Mouse (Mus musculus) liver, embryonic 16.5 days (tissue): ENCODE results near the gene Srp68. TPM values are rescaled to one million over a fixed set of nuclear protein-coding genes. Genes with fewer than 3 reads are reported as not detected.

Source experiments
- ATAC-seq: fragments of 200-750 bp; cut with Nextera tagmentation; 2 replicates; pipeline ENCODE4 v1.8.0; 2017; ENCODE audit warnings: low read depth, mild to moderate bottlenecking, moderate number of reproducible peaks, moderate library complexity
- H3K27ac ChIP-seq: fragments of 300-500 bp; sonication (generic); 2 replicates; pipeline ENCODE4 v1.5.1; 2014; ENCODE audit warnings: mild to moderate bottlenecking, low read length
- H3K27me3 ChIP-seq: fragments of 300-500 bp; sonication (generic); 2 replicates; pipeline ENCODE4 v1.6.1; 2014; ENCODE audit warnings: low read depth, low read length, mixed read lengths; ENCODE audit not compliant: control insufficient read depth, insufficient read depth
- H3K36me3 ChIP-seq: fragments of 300-500 bp; sonication (generic); 2 replicates; pipeline ENCODE4 v1.6.1; 2014; ENCODE audit warnings: mild to moderate bottlenecking; ENCODE audit not compliant: control insufficient read depth, insufficient read depth
- H3K4me1 ChIP-seq: fragments of 300-500 bp; sonication (generic); 2 replicates; pipeline ENCODE4 v1.6.1; 2014; ENCODE audit warnings: low read depth, low read length, mixed read lengths; ENCODE audit not compliant: control insufficient read depth
- H3K4me2 ChIP-seq: fragments of 300-500 bp; sonication (generic); 2 replicates; pipeline ENCODE4 v1.6.1; 2014; ENCODE audit warnings: low read depth, low read length, mixed read lengths
- H3K4me3 ChIP-seq: fragments of 300-500 bp; sonication (generic); 2 replicates; pipeline ENCODE4 v1.5.1; 2014; ENCODE audit warnings: low read depth, mild to moderate bottlenecking, low read length
- H3K9ac ChIP-seq: fragments of 300-500 bp; sonication (generic); 2 replicates; pipeline ENCODE4 v1.6.1; 2014; ENCODE audit warnings: low read depth, low read length
- H3K9me3 ChIP-seq: fragments of 300-500 bp; sonication (generic); replicated peaks from 2 replicates; pipeline ENCODE4 v1.6.1; 2016; ENCODE audit warnings: low read length; ENCODE audit not compliant: control insufficient read depth
- WGBS: fragments of 180-500 bp; shearing (Covaris S2); extraction: QIAGEN DNeasy Blood & Tissue Kit; methylation state at CpG from one replicate; pipeline ENCODE4 v1.1.7; 2014; ENCODE audit not compliant: insufficient replicate concordance; 5-methylcytosine and 5-hydroxymethylcytosine counted together
- polyA plus RNA-seq: library from polyadenylated mRNA; unstranded; fragments of >200 nt; fragmentation: Nextera tagmentation; extraction: Ambion mirVana; gene quantifications from 2 replicates; pipeline ENCODE4 v1.2.1, GENCODE M21; 2015

Srp68 gene
- polyA plus RNA-seq, 1 experiment from 2014 or later = 34.2 TPM

DNA sequence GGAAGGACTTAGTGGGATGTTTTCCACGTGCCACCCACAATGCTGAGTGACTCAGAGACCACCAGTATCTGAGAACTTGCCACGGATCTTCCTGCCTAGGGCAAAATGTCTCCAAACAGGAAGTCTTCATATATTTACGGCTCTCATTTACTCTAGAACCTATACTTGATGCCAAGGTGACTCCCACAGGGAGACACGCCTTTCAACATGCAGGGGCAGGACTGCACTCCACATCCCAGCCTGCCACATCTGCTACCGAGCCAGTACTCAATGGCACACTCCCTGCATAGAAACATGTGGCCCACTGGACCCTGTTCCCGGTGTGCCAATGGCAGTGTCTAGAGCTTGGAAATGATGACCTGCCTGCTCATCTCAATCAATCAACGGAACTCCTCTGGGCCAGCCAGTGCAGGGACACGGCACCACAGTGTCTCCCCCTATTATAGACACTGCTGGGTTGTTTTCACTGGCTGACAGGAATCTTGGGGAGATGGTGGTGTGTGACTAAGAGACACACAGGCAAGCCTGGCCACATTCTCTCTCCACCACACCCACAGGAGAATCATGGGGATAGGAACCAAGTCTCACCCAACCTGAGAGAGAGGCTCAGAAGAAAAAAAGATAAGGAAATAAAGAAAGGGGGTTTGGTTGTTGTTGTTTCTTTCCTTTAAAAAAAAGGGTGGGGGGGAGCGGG, 17.9 kb downstream of the Srp68 start:
- Histone ChIP-seq H3K4me2 (no peak overlapping the region), H3K9me3 (no peaks in the 10 kb centered on the region), H3K4me3 (no peak overlapping the region), H3K27me3 (no peaks in the 10 kb centered on the region), H3K9ac (no peak overlapping the region), H3K36me3 (peaks cover 40% of the 10 kb centered on the region), H3K4me1 (peaks cover 10% of the 10 kb centered on the region; the same call in 1 of the 2 replicates), H3K27ac (no peak overlapping the region)
- no peak for ATAC-seq
- WGBS = 63% methylated on average over 9 of the region's 9 CpGs

DNA sequence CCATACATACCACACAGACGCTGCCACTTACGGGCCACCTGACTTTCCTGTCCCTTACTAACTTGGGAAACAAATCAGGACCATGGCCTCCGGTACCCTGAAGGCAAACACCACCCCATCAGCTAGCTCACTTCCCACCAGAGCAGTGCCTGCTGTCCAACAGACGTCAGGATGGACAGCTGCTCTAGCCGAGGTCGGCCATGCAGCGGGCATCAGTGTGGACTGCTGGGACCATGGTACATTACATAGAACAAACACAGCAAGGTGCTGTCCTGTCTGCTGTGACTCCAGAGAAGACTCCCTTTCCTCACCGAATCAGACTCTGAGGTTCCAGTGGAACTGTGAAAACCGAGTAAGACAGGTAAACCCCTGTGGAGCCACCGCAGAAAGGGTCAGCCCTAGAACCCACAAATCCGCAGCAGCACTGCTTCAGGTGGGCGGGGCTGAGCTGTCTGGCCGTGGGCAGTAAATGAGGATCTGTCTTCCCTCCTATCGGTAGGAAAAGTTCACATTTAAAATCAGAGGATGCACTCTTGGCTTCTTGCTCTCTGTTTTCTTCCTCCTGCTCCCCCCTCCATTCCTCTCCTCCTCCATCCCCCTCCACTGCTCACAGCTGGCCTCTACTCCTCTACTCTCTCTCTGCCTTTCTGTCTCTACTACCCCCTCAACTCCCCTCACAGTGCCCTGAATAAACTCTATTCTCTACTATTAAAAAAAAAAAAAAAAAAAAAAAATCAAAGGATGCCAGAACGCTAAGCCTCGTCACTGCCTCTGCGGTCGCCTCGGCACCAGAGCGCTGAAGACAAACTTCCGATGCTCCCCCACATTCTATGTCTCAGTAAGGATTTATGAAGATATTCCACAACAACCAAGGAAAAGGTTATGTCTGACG, 18.7 kb downstream of the Srp68 start:
- Histone ChIP-seq H3K4me3 (no peak overlapping the region), H3K4me1 (peaks cover 10% of the 10 kb centered on the region; the same call in 1 of the 2 replicates), H3K27me3 (no peaks in the 10 kb centered on the region), H3K9me3 (no peaks in the 10 kb centered on the region), H3K27ac (peak overlapping the region; percentile 19; the same call in 1 of the 2 replicates), H3K4me2 (no peak overlapping the region), H3K36me3 (peaks cover 46% of the 10 kb centered on the region), H3K9ac (no peak overlapping the region)
- WGBS = 55% methylated on average over 22 of the region's 22 CpGs
- no peak for ATAC-seq

DNA sequence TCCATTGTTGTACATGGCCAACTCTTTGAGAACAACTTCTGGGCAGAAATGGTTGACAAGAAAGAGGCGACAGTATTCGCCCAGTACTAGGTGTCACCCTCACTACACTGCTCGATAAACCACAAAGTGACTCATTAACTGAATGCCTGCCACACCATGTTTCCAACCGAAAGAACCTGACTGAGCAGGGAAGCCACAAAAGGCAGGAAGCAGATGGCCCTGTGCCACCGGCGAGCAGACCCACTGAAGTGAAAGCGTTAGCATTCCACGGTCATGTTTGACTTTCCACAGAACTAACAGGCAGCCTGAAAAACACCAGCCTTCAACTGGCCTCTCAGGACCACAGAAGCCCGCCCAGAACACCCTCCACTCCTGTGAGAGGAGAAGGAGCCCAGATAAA, 19.4 kb downstream of the Srp68 start:
- peaks cover 48% of the 10 kb centered on the region for H3K36me3 ChIP-seq
- no peak overlapping the region for H3K4me3 ChIP-seq
- peak overlapping the region; percentile 22; the same call in 1 of the 2 replicates for H3K27ac ChIP-seq
- no peak for ATAC-seq
- WGBS = 33% methylated on average over 9 of the region's 9 CpGs
- H3K27me3 ChIP-seq = no peaks in the 10 kb centered on the region
- no peak overlapping the region for H3K4me2 ChIP-seq
- H3K4me1 ChIP-seq = peaks cover 5% of the 10 kb centered on the region; the same call in 1 of the 2 replicates
- no peaks in the 10 kb centered on the region for H3K9me3 ChIP-seq
- H3K9ac ChIP-seq = no peak overlapping the region

DNA sequence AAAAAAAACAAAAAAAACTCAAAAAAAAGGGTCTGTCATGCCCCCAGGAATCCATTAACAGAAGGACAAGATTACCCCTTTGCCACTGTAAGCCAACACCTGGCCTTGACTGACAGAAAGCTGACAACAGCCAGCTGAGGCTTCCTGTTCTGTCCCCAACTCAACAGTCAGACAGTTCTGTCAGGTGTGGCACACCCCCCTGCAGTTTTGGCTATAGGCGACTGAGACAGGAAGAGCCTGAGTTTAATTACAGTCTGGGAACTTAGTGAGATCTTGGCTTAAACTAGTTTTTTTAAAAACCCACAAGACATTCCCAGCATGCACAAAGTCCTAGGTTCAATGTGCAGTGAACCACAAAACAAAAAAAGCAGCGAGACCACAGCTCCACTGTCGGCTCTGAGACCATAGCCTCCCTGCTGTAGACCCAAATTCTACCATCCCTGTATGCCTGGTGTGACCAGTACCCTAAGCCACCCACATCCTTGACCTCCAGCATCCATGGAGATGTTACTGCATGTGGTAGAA, 20.9 kb downstream of the Srp68 start:
- ATAC-seq = no peak
- no peak overlapping the region for H3K4me2 ChIP-seq
- no peaks in the 10 kb centered on the region for H3K27me3 ChIP-seq
- no peak overlapping the region for H3K4me3 ChIP-seq
- H3K4me1 ChIP-seq = peaks cover 4% of the 10 kb centered on the region; the same call in 1 of the 2 replicates
- no peak overlapping the region for H3K9ac ChIP-seq
- no peaks in the 10 kb centered on the region for H3K9me3 ChIP-seq
- WGBS = 57% methylated on average over 3 of the region's 3 CpGs
- H3K27ac ChIP-seq = no peak overlapping the region
- H3K36me3 ChIP-seq = peaks cover 48% of the 10 kb centered on the region

DNA sequence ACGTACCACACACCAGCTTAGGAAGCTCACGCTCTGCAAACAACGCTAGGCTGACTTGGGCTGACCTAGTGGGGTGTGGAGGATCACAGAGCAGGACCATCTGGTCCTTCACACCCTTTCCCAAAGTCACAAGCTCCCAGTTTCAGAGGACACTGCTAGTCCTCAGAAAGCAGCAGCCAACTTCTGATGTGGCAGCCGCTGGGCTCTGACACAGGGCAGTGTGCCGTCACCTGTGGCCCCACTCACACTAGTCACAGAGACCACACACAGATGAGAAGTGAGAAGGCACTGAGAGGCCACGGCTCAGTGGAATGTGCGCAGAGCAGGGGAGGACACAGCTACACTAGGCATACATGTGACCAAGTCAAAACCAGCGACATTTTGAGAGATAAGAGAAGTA, 23.1 kb downstream of the Srp68 start:
- ATAC-seq = no peak
- no peaks in the 10 kb centered on the region for H3K27me3 ChIP-seq
- peaks cover 4% of the 10 kb centered on the region; the same call in 1 of the 2 replicates for H3K4me1 ChIP-seq
- H3K4me3 ChIP-seq = no peak overlapping the region
- H3K4me2 ChIP-seq = no peak overlapping the region
- H3K36me3 ChIP-seq = peaks cover 68% of the 10 kb centered on the region
- WGBS = 81% methylated on average over 8 of the region's 8 CpGs
- no peak overlapping the region for H3K27ac ChIP-seq
- H3K9me3 ChIP-seq = no peaks in the 10 kb centered on the region
- H3K9ac ChIP-seq = no peak overlapping the region

DNA sequence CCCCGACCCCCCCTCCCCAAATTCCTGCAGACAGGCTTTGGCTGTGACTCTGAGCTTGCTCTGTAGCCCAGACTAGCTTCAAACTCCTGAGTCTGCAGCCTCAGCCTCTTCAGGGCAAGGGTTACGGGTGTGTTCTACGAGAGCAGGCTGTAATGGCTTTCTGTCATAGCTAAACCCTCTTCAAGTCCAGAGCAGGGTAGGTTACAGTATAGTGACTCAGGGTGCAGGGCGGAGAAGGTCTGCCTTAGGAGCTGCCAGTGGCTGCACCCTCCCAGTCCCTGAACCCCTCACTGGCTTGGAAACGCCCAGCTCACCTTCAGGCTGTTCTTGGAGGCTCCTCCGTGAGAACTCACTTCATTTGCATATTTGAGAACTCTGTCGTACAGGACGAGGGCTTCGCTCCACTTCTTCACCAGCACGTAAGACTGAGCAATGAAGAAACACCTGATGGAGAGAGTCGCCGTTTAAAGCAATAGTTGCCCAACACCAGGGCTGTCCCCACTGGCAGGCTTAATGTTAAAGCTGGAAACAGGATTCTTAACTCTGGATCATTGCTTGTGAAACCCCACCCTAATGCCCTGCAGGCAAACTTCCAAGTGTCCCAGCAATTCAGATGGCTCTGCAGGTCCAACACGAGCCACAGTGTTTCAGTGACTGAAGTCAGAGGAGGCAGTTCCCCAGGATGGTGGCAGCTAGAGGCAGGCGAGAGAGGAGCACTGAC, 26.4 kb downstream of the Srp68 start:
- no peak overlapping the region for H3K9ac ChIP-seq
- H3K36me3 ChIP-seq = peaks cover 60% of the 10 kb centered on the region
- H3K27me3 ChIP-seq = no peaks in the 10 kb centered on the region
- H3K9me3 ChIP-seq = no peaks in the 10 kb centered on the region
- no peak overlapping the region for H3K27ac ChIP-seq
- no peak overlapping the region for H3K4me3 ChIP-seq
- no peaks in the 10 kb centered on the region for H3K4me1 ChIP-seq
- H3K4me2 ChIP-seq = no peak overlapping the region
- 69% methylated on average over 14 of the region's 14 CpGs for WGBS
- ATAC-seq = no peak

DNA sequence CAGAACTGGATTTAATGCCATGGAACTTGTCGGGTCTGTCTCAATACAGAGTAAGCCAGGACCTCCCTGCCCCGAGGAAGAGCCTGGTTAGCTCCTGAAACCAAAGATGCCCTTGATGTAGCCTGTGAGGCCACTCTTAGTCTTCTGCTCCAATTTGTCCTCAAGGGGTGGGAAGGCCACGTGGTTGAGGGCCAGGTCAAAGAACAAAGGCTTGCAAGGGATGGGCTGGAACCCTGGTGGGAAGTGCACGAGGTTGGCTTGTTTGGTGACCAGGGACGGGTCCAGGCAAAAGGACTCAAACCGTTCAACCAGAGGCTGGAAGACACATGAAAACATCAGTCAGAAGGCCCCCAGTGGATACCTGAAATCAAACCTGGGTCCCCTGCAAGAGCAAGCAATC, 28.4 kb downstream of the Srp68 start:
- Histone ChIP-seq H3K4me3 (no peak overlapping the region), H3K27me3 (no peaks in the 10 kb centered on the region), H3K9me3 (no peaks in the 10 kb centered on the region), H3K27ac (no peak overlapping the region), H3K9ac (no peak overlapping the region), H3K36me3 (peaks cover 48% of the 10 kb centered on the region), H3K4me2 (no peak overlapping the region), H3K4me1 (no peaks in the 10 kb centered on the region)
- no peak for ATAC-seq
- WGBS = 68% methylated on average over 6 of the region's 6 CpGs

DNA sequence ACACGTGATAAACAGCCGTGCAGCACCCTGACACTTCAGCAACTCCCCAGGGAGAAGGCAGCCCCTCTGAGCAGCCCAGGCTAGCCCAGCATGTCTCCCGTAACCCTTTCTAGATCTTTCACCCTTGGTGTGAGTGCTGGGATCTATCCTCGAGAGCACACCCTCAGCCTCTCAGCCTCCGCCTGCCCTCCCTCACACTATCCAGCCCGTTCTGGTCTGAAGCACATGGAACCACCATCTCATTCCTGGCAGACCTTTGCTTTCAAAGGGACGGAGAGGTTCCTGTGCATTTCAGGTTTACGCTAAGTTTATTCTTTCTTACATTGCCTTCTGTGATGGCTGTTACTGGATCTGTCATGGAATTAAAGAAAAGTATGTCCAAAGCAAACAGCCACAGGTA, 29.4 kb downstream of the Srp68 start:
- Histone ChIP-seq H3K27me3 (no peaks in the 10 kb centered on the region), H3K4me1 (no peaks in the 10 kb centered on the region), H3K4me2 (no peak overlapping the region), H3K27ac (no peak overlapping the region), H3K9me3 (no peaks in the 10 kb centered on the region), H3K36me3 (peaks cover 38% of the 10 kb centered on the region), H3K9ac (no peak overlapping the region), H3K4me3 (no peak overlapping the region)
- WGBS = 79% methylated on average over 8 of the region's 8 CpGs
- ATAC-seq = no peak
